Mouse (Mus musculus): ENCODE data around the gene Slc37a1.

Gene Slc37a1

GRCm38 (mm10) chr17:31294363-31295214 is 8.0 kb downstream of the Slc37a1 start:
- peak; percentile 76 for DNase-seq (ENCODE audit: low read depth, low spot score)

DNA sequence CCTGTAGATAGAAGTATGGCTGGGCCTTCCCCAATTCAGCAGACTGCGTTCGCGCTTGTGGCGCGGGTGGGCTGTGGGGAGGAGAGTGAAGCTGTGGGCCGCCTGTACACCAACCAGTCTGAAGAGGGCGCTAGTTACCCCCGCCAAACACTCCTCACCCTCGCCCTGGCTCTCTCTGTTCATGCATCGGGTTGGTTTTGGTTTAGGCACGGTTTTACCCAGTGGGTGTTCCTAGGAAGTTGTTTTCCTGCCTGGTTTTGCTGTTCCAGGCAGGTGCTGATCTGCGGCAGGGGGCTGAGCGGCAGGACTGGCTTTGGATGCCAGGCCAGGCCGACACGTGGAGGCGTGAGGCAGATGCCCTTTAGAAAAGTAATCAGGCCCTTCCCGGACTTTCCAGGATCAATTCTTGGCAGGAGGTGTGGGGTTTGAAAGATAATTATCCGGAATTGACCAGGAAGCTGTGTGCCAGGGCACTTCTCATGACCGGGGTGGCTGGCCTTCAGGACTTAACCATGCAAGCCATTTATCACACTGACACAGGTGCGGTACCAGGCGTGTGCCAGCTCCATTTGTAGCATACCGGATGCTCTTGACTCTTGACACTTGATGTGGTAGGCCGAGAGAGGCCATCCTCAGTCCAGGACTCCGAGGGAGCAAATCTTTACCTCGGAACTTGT is 8.8 kb downstream of the Slc37a1 start:
- peak; percentile 87 for DNase-seq (ENCODE audit: low read depth, low spot score)

- DNase-seq (ENCODE audit: low read depth, low spot score), result peak; percentile 88
These were observed 9.5 kb downstream of the Slc37a1 start for GRCm38 (mm10) chr17:31295892-31296781.

- DNase-seq (ENCODE audit: low read depth, low spot score), result peak; percentile 49
These were observed 10.9 kb downstream of the Slc37a1 start for GRCm38 (mm10) chr17:31297521-31297939.

- no peak for DNase-seq (ENCODE audit: low read depth, low spot score)
These were observed 12.0 kb downstream of the Slc37a1 start for GRCm38 (mm10) chr17:31298419-31299209.

GRCm38 (mm10) chr17:31299981-31300380 is 13.4 kb downstream of the Slc37a1 start:
- no peak for DNase-seq (ENCODE audit: low read depth, low spot score)

GRCm38 (mm10) chr17:31300736-31301135 is 14.1 kb downstream of the Slc37a1 start:
- no peak for DNase-seq (ENCODE audit: low read depth, low spot score)

DNA sequence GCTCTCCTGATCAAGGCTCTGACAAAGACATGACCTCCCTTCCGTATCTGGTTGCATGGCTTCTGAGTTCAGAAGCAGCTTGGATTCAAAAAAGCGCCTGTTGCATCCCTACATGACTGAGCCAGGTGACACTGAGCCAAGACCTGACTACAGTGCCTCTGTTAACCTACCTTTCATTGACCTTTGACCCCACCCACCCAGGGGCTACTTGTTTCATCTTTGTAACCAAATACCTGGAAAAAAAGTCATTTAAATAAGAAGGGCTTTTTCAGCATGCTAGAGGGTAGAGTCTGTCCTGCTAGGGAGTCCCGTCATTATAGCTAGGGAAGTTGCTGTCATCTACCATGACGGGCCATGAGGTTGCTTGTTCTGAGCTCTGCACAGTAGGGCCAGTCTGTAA is 16.8 kb downstream of the Slc37a1 start:
- DNase-seq (ENCODE audit: low read depth, low spot score), result no peak

- DNase-seq (ENCODE audit: low read depth, low spot score), result peak; percentile 46
These were observed 18.5 kb downstream of the Slc37a1 start for GRCm38 (mm10) chr17:31304895-31305775.

- DNase-seq (ENCODE audit: low read depth, low spot score), result no peak
These were observed 19.2 kb downstream of the Slc37a1 start for GRCm38 (mm10) chr17:31305776-31306120.

DNA sequence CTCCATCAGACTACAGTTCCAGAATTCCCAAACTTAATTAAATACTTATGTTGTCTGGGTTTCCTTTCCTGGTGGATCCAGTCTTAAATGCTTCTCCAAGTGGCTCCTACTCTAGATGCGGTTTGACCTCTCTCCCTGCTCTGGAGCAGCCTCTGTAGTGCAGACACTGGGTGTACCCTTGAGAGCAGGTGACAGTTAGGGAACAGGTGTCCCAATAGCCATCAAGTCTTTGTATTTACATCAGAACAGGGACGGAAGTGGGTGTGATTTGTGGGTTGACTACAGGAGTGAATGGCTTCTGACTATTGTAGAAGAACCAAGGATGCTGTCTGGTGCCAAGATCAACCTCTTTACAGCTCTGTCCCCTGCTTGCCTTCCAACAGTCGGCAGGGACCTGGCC is 21.2 kb downstream of the Slc37a1 start:
- DNase-seq (ENCODE audit: low read depth, low spot score), result peak; percentile 90

DNA sequence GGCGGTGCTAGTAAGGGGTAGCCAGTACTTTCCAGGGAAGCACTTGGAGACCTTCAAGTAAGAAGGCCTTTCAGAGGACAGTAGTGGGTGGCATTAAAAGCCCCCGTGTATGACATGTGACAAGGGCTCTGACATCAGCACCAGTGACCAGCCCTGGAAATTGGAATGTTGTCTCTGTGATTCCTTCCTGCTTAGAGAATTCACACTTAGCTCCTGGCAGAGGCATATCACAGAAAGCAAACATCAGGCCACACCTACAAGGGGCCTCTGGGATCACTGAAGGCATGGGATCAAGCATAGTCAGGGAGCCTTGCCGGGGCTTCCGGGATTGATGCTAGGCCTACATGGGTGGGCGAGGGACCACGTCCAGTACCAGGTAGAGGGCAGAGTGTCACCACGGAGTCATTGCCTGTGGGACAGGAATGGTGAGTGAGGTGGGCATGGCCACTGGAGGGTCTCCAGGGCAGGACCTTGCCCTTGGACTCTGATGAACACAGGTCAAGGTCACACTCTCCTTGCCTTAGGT is 21.8 kb downstream of the Slc37a1 start:
- peak; percentile 44 for DNase-seq (ENCODE audit: low read depth, low spot score)

GRCm38 (mm10) chr17:31309281-31309793 is 22.7 kb downstream of the Slc37a1 start:
- DNase-seq (ENCODE audit: low read depth, low spot score), result peak; percentile 54

DNA sequence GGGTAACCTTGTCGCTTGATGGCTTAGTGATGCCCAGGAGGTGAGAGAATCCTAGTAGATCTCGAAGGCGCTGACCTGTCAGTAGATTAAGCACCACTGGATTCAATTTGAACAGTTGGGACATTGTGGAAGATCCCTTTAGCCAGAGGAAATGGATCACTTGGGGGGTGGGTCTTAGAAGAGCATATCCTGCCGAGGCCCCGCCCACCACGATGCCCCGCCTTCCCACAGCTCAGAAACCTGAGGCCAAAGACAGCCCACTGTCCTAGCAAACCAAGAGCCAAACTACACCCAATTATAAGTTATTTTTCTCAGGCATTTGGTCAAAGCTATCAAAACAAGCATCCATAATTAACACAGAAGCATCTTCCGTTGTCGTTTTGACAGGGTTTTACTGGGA is 24.5 kb downstream of the Slc37a1 start:
- peak; percentile 90 for DNase-seq (ENCODE audit: low read depth, low spot score)

GRCm38 (mm10) chr17:31312648-31313047 is 26.1 kb downstream of the Slc37a1 start:
- no peak for DNase-seq (ENCODE audit: low read depth, low spot score)

- no peak for DNase-seq (ENCODE audit: low read depth, low spot score)
These were observed 28.6 kb downstream of the Slc37a1 start for GRCm38 (mm10) chr17:31315046-31315792.

DNA sequence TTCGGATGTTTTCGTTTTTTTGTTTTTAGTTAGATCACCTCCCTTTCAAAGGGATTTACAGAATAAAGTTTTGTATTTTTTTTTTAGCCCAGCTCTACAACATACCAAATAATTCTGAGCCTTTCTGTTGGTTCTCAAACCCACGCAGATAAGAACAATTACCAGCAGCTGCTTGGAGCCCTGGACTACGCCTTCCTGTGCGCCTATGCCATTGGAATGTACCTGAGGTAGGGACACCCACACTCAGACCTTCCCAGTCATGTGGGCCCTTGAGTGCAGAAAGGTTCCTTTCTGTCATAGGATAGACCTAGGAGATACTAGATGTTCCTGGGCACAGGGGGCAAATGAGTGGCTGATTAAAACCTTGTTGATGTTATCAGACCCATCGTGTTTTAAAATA is 29.4 kb downstream of the Slc37a1 start:
- DNase-seq (ENCODE audit: low read depth, low spot score), result no peak

GRCm38 (mm10) chr17:31316998-31317397 is 30.4 kb downstream of the Slc37a1 start:
- DNase-seq (ENCODE audit: low read depth, low spot score), result no peak

Data from ZHBTc4 (cell line).